Mouse (Mus musculus): ENCODE measurements around the gene 1700080E11Rik. TPM values are rescaled to one million over a fixed set of nuclear protein-coding genes. Genes with fewer than 3 reads are reported as not detected.

Gene 1700080E11Rik
- polyA plus RNA-seq, 1 experiment from 2014 or later: not detected

DNA sequence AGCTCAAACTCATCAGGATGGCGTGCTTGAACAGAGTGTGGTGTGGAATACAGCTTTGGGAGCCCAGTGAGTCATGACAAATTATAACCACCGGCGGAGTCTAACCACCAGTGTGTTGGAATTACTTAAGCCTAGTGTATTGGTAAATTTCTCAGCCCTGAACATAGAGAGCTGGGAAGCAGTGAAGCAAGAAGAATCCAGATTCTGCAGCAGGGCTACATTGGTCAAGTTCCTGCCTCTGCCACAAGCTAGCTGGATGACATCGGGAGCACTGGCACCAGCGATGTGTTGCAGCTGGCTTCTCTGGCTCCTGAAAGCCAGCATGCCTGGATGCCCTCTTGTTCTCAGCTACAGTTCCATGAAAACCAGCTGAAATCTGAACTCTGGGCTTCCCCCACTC, 41.0 kb downstream of the 1700080E11Rik start:
- no peaks in the 10 kb centered on the region for H3K4me1 ChIP-seq (ENCODE audit: insufficient read depth, low read length)
- WGBS: 56% methylated on average over 5 of the region's 5 CpGs
- no peaks in the 10 kb centered on the region for H3K9me3 ChIP-seq (ENCODE audit: low read length)
- H3K27ac ChIP-seq (ENCODE audit: low read length): no peak overlapping the region
- no peak overlapping the region for H3K4me2 ChIP-seq (replicated peaks; ENCODE audit: low read depth, low read length)
- no peak overlapping the region for H3K9ac ChIP-seq (replicated peaks; ENCODE audit: low read length)
- no peak overlapping the region for H3K4me3 ChIP-seq (ENCODE audit: low read length)
- ATAC-seq (ENCODE audit: low FRiP score, low TSS enrichment): peak; percentile 27; the same call in 1 of the 2 replicates
- H3K27me3 ChIP-seq (ENCODE audit: insufficient read depth, low read length): no peaks in the 10 kb centered on the region
- no peaks in the 10 kb centered on the region for H3K36me3 ChIP-seq (ENCODE audit: insufficient read depth, low read length)

DNA sequence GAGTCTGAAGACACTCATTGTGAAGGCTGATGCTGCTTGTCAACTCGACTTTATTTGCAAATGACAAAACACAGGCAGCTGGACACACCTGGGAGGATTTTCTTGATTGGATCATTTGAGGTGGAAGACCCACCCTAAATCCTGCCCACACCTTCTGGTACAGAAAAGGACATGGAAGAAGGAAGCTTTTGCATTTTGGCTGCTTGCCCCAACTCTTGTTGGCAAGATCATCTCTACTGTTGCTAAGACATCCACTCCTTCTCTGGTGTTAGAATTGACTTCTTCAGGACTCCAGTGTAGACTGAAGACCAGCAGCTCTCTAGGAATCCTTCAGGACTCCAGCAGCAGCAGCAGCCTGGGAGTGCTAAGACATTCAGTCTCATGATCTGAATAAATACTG, 43.0 kb downstream of the 1700080E11Rik start:
- no peak overlapping the region for H3K27ac ChIP-seq (ENCODE audit: low read length)
- H3K4me3 ChIP-seq (ENCODE audit: low read length): no peak overlapping the region
- H3K9ac ChIP-seq (replicated peaks; ENCODE audit: low read length): no peak overlapping the region
- H3K27me3 ChIP-seq (ENCODE audit: insufficient read depth, low read length): no peaks in the 10 kb centered on the region
- 45% methylated on average over 1 of the region's 1 CpGs for WGBS
- H3K36me3 ChIP-seq (ENCODE audit: insufficient read depth, low read length): no peaks in the 10 kb centered on the region
- no peaks in the 10 kb centered on the region for H3K4me1 ChIP-seq (ENCODE audit: insufficient read depth, low read length)
- no peaks in the 10 kb centered on the region for H3K9me3 ChIP-seq (ENCODE audit: low read length)
- ATAC-seq (ENCODE audit: low FRiP score, low TSS enrichment): no peak
- no peak overlapping the region for H3K4me2 ChIP-seq (replicated peaks; ENCODE audit: low read depth, low read length)

DNA sequence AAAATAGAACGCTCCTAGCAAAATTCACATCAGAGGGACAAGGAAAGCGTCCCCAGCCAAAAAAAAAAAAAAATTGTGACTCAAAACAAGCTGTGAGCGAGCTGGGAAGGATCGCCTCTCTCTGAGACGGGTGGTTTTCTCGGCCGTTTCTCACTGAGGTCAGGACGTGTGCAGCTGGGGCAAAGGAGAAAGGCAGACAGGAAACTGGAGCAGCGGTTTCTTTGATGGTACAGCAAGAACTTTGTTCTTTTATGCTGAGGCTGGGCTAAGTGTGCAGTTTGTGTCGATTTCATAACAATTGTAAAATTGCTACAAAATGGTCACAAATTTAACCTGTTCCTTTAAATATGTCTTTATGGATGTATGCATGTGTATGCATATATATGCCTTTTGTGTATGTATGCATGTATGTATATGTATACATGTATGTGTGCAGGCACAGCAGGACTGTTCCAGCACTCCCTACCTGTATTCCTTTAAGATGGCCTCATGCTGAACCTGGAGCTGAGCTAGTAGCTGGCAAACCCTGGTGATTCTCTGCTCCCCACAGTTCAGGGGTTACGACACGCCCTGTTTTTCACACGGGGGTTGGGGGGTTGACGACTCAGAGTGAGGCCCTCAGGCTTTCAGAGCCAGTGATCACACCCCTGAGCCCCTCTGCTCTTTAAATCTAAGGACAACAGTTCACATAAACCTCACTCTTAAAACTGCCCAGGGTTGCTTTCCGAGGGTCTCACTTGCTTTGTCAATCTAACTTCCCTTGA, 43.9 kb downstream of the 1700080E11Rik start:
- Histone ChIP-seq H3K27me3 (ENCODE audit: insufficient read depth, low read length) (no peaks in the 10 kb centered on the region), H3K36me3 (ENCODE audit: insufficient read depth, low read length) (no peaks in the 10 kb centered on the region), H3K4me3 (ENCODE audit: low read length) (no peak overlapping the region), H3K4me1 (ENCODE audit: insufficient read depth, low read length) (no peaks in the 10 kb centered on the region), H3K27ac (ENCODE audit: low read length) (no peak overlapping the region), H3K9ac (replicated peaks; ENCODE audit: low read length) (no peak overlapping the region), H3K9me3 (ENCODE audit: low read length) (no peaks in the 10 kb centered on the region), H3K4me2 (replicated peaks; ENCODE audit: low read depth, low read length) (no peak overlapping the region)
- ATAC-seq (ENCODE audit: low FRiP score, low TSS enrichment): no peak
- WGBS: 25% methylated on average over 15 of the region's 15 CpGs

Other genes starting within 250 kb of the 1700080E11Rik start
- gene Mrpl3, start 91.9 kb downstream of the 1700080E11Rik start, polyA plus RNA-seq (2015; fragmentation: Nextera tagmentation; extraction: Ambion mirVana): 102 and 110 TPM in 2 replicates
- 11.9 and 13.2 TPM in 2 replicates for gene Nudt16, start 13.3 kb downstream of the 1700080E11Rik start, polyA plus RNA-seq (2015; fragmentation: Nextera tagmentation; extraction: Ambion mirVana)

Data from kidney, embryonic 16.5 days (tissue).